Mouse (Mus musculus) stomach, embryonic 16.5 days (tissue): Measurements from ENCODE around the gene Adamtsl1. TPM values are rescaled to one million over a fixed set of nuclear protein-coding genes. Genes with fewer than 3 reads are reported as not detected.

Source experiments
- ATAC-seq: fragments of 200-750 bp; cut with Nextera tagmentation; 2 replicates; pipeline ENCODE4 v1.8.0; 2017; ENCODE audit warnings: moderate number of reproducible peaks, moderate TSS enrichment; ENCODE audit not compliant: insufficient read depth, low FRiP score
- H3K27ac ChIP-seq: fragments of 300-500 bp; sonication (generic); 2 replicates; pipeline ENCODE4 v1.5.1; 2014; ENCODE audit warnings: low read length
- H3K27me3 ChIP-seq: fragments of 300-500 bp; sonication (generic); 2 replicates; pipeline ENCODE4 v1.6.1; 2014; ENCODE audit warnings: low read length, control low read depth, mixed read lengths; ENCODE audit not compliant: control insufficient read depth, insufficient read depth
- H3K36me3 ChIP-seq: fragments of 300-500 bp; sonication (generic); 2 replicates; pipeline ENCODE4 v1.6.1; 2014; ENCODE audit warnings: low read length; ENCODE audit not compliant: control insufficient read depth, insufficient read depth
- H3K4me1 ChIP-seq: fragments of 300-500 bp; sonication (generic); 2 replicates; pipeline ENCODE4 v1.6.1; 2014; ENCODE audit warnings: low read length, control low read depth, mixed read lengths; ENCODE audit not compliant: control insufficient read depth, insufficient read depth
- H3K4me2 ChIP-seq: fragments of 300-500 bp; sonication (generic); 2 replicates; pipeline ENCODE4 v1.6.1; 2014; ENCODE audit warnings: low read depth, low read length, mixed read lengths
- H3K4me3 ChIP-seq: fragments of 300-500 bp; sonication (generic); replicated peaks from 2 replicates; pipeline ENCODE4 v1.5.1; 2014; ENCODE audit warnings: mild to moderate bottlenecking, low read length
- H3K9ac ChIP-seq: fragments of 300-500 bp; sonication (generic); 2 replicates; pipeline ENCODE4 v1.6.1; 2014; ENCODE audit warnings: low read length
- H3K9me3 ChIP-seq: fragments of 300-500 bp; sonication (generic); replicated peaks from 2 replicates; pipeline ENCODE4 v1.6.1; 2016; ENCODE audit warnings: low read length, control low read depth; ENCODE audit not compliant: control insufficient read depth
- WGBS: fragments of 180-500 bp; shearing (Covaris S2); extraction: QIAGEN DNeasy Blood & Tissue Kit; methylation state at CpG from one replicate; pipeline ENCODE4 v1.1.7; 2014; 5-methylcytosine and 5-hydroxymethylcytosine counted together
- polyA plus RNA-seq: library from polyadenylated mRNA; unstranded; fragments of >200 nt; fragmentation: Nextera tagmentation; extraction: Ambion mirVana; gene quantifications from 2 replicates; pipeline ENCODE4 v1.2.1, GENCODE M21; 2015

Gene Adamtsl1
- polyA plus RNA-seq, 1 experiment from 2014 or later = 22.0 TPM

- H3K4me2 ChIP-seq = no peak overlapping the region
- no peaks in the 10 kb centered on the region for H3K27me3 ChIP-seq
- H3K36me3 ChIP-seq = no peaks in the 10 kb centered on the region
- H3K9me3 ChIP-seq = no peaks in the 10 kb centered on the region
- WGBS = 88% methylated on average over 4 of the region's 4 CpGs
- ATAC-seq = no peak
- H3K27ac ChIP-seq = no peak overlapping the region
- no peaks in the 10 kb centered on the region for H3K4me1 ChIP-seq
- H3K4me3 ChIP-seq = no peak overlapping the region
- no peak overlapping the region for H3K9ac ChIP-seq
Observed at GRCm38 (mm10) chr4:86288264-86288663, 774.3 kb downstream of the Adamtsl1 start.

- ATAC-seq = no peak
- Histone ChIP-seq H3K27ac (no peak overlapping the region), H3K9me3 (no peaks in the 10 kb centered on the region), H3K4me2 (no peak overlapping the region), H3K27me3 (no peaks in the 10 kb centered on the region), H3K4me3 (no peak overlapping the region), H3K36me3 (no peaks in the 10 kb centered on the region), H3K9ac (no peak overlapping the region), H3K4me1 (no peaks in the 10 kb centered on the region)
- WGBS = 76% methylated on average over 12 of the region's 12 CpGs
Observed at GRCm38 (mm10) chr4:86289511-86290273, 775.7 kb downstream of the Adamtsl1 start.

GRCm38 (mm10) chr4:86294828-86295251 lies 780.9 kb downstream of the Adamtsl1 start:
- H3K27ac ChIP-seq = peak overlapping the region; percentile 54
- H3K36me3 ChIP-seq = no peaks in the 10 kb centered on the region
- no peak overlapping the region for H3K9ac ChIP-seq
- no peaks in the 10 kb centered on the region for H3K9me3 ChIP-seq
- ATAC-seq = peak; percentile 81
- whole genome bisulfite sequencing = 33% methylated on average over 2 of the region's 2 CpGs
- no peak overlapping the region for H3K4me3 ChIP-seq
- no peak overlapping the region for H3K4me2 ChIP-seq
- H3K27me3 ChIP-seq = no peaks in the 10 kb centered on the region
- H3K4me1 ChIP-seq = 0 out of 2 replicates have a peak, but pooled peaks cover 6% of the 10 kb centered on the region

GRCm38 (mm10) chr4:86301469-86301868 lies 787.5 kb downstream of the Adamtsl1 start:
- Histone ChIP-seq H3K4me2 (no peak overlapping the region), H3K9me3 (no peaks in the 10 kb centered on the region), H3K4me1 (no peaks in the 10 kb centered on the region), H3K36me3 (no peaks in the 10 kb centered on the region), H3K27ac (no peak overlapping the region), H3K4me3 (no peak overlapping the region), H3K9ac (no peak overlapping the region), H3K27me3 (no peaks in the 10 kb centered on the region)
- 80% methylated on average over 6 of the region's 6 CpGs for WGBS
- ATAC-seq = no peak

GRCm38 (mm10) chr4:86302095-86302494 lies 788.1 kb downstream of the Adamtsl1 start:
- H3K36me3 ChIP-seq = no peaks in the 10 kb centered on the region
- 63% methylated on average over 4 of the region's 4 CpGs for WGBS

GRCm38 (mm10) chr4:86306753-86307152 lies 792.8 kb downstream of the Adamtsl1 start:
- Histone ChIP-seq H3K27ac (no peak overlapping the region), H3K36me3 (no peaks in the 10 kb centered on the region), H3K9ac (no peak overlapping the region), H3K4me2 (no peak overlapping the region), H3K9me3 (no peaks in the 10 kb centered on the region), H3K4me1 (no peaks in the 10 kb centered on the region), H3K27me3 (no peaks in the 10 kb centered on the region), H3K4me3 (no peak overlapping the region)
- ATAC-seq = no peak

More at GRCm38 (mm10) chr4:86302095-86302494, 788.1 kb downstream of the Adamtsl1 start:
- no peak for ATAC-seq
- Histone ChIP-seq H3K9me3 (no peaks in the 10 kb centered on the region), H3K4me2 (no peak overlapping the region), H3K4me3 (no peak overlapping the region), H3K4me1 (no peaks in the 10 kb centered on the region), H3K27me3 (no peaks in the 10 kb centered on the region), H3K9ac (no peak overlapping the region), H3K27ac (no peak overlapping the region)

- Histone ChIP-seq H3K9me3 (no peaks in the 10 kb centered on the region), H3K27ac (no peak overlapping the region), H3K36me3 (no peaks in the 10 kb centered on the region), H3K4me3 (no peak overlapping the region), H3K9ac (no peak overlapping the region), H3K4me2 (no peak overlapping the region), H3K27me3 (no peaks in the 10 kb centered on the region), H3K4me1 (no peaks in the 10 kb centered on the region)
- 73% methylated on average over 2 of the region's 2 CpGs for WGBS
- ATAC-seq = no peak
Observed at GRCm38 (mm10) chr4:86309178-86309577, 795.2 kb downstream of the Adamtsl1 start.

- no peaks in the 10 kb centered on the region for H3K36me3 ChIP-seq
- H3K4me3 ChIP-seq = no peak overlapping the region
- H3K27me3 ChIP-seq = no peaks in the 10 kb centered on the region
- no peak overlapping the region for H3K4me2 ChIP-seq
- H3K9ac ChIP-seq = no peak overlapping the region
- no peaks in the 10 kb centered on the region; the same call in 1 of the 2 replicates for H3K4me1 ChIP-seq
- ATAC-seq = no peak
- no peak overlapping the region for H3K27ac ChIP-seq
- H3K9me3 ChIP-seq = no peaks in the 10 kb centered on the region
- 60% methylated on average over 7 of the region's 7 CpGs for WGBS
Observed at GRCm38 (mm10) chr4:86310806-86311730, 797.1 kb downstream of the Adamtsl1 start.

- no peak overlapping the region for H3K4me2 ChIP-seq
- H3K4me3 ChIP-seq = no peak overlapping the region
- H3K36me3 ChIP-seq = no peaks in the 10 kb centered on the region
- no peaks in the 10 kb centered on the region for H3K9me3 ChIP-seq
- no peak overlapping the region for H3K27ac ChIP-seq
- WGBS = 85% methylated on average over 2 of the region's 2 CpGs
- no peaks in the 10 kb centered on the region for H3K27me3 ChIP-seq
- H3K4me1 ChIP-seq = no peaks in the 10 kb centered on the region; the same call in 1 of the 2 replicates
- no peak for ATAC-seq
- no peak overlapping the region for H3K9ac ChIP-seq
Observed at GRCm38 (mm10) chr4:86312366-86312765, 798.4 kb downstream of the Adamtsl1 start.
